Mouse (Mus musculus) embryonic facial prominence, embryonic 14.5 days (tissue): ENCODE measurements around the gene Plcl2. TPM values are rescaled to one million over a fixed set of nuclear protein-coding genes. Genes with fewer than 3 reads are reported as not detected.

Experiments
- ATAC-seq: fragments of 200-750 bp; cut with Nextera tagmentation; 2 replicates; pipeline ENCODE4 v1.8.0; 2017; ENCODE audit warnings: low read depth, moderate number of reproducible peaks, moderate TSS enrichment
- DNase-seq: peaks from one replicate; pipeline ENCODE4 v3.0.0-alpha.2; 2015; ENCODE audit warnings: low spot score
- H3K27ac ChIP-seq: fragments of 300-500 bp; sonication (generic); replicated peaks from 2 replicates; pipeline ENCODE4 v1.5.1; 2014; ENCODE audit warnings: low read depth, mild to moderate bottlenecking, low read length, moderate library complexity
- H3K27me3 ChIP-seq: fragments of 300-500 bp; sonication (generic); replicated peaks from 2 replicates; pipeline ENCODE4 v1.6.1; 2014; ENCODE audit warnings: low read length; ENCODE audit not compliant: control insufficient read depth, insufficient read depth
- H3K36me3 ChIP-seq: fragments of 300-500 bp; sonication (generic); 2 replicates; pipeline ENCODE4 v1.6.1; 2014; ENCODE audit warnings: low read length, mixed read lengths; ENCODE audit not compliant: control insufficient read depth, insufficient read depth
- H3K4me1 ChIP-seq: fragments of 300-500 bp; sonication (generic); 2 replicates; pipeline ENCODE4 v1.6.1; 2014; ENCODE audit warnings: antibody characterized with exemption, low read length; ENCODE audit not compliant: control insufficient read depth, insufficient read depth
- H3K4me2 ChIP-seq: fragments of 300-500 bp; sonication (generic); 2 replicates; pipeline ENCODE4 v1.6.1; 2014; ENCODE audit warnings: low read depth, mild to moderate bottlenecking, low read length, moderate library complexity, mixed read lengths
- H3K4me3 ChIP-seq: fragments of 300-500 bp; sonication (generic); 2 replicates; pipeline ENCODE4 v1.5.1; 2014; ENCODE audit warnings: low read depth, mild to moderate bottlenecking, low read length
- H3K9ac ChIP-seq: fragments of 300-500 bp; sonication (generic); 2 replicates; pipeline ENCODE4 v1.6.1; 2014; ENCODE audit warnings: low read depth, mild to moderate bottlenecking, low read length, moderate library complexity, mixed read lengths
- H3K9me3 ChIP-seq: fragments of 300-500 bp; sonication (generic); 2 replicates; pipeline ENCODE4 v1.6.1; 2016; ENCODE audit warnings: low read length; ENCODE audit not compliant: control insufficient read depth
- WGBS: fragments of 180-500 bp; shearing (Covaris S2); extraction: QIAGEN DNeasy Blood & Tissue Kit; methylation state at CpG from one replicate; pipeline ENCODE4 v1.1.7; 2014; 5-methylcytosine and 5-hydroxymethylcytosine counted together
- polyA plus RNA-seq: library from polyadenylated mRNA; unstranded; fragments of >200 nt; fragmentation: Nextera tagmentation; extraction: Ambion mirVana; gene quantifications from 2 replicates; pipeline ENCODE4 v1.2.1, GENCODE M21; 2014

Plcl2 gene
- polyA plus RNA-seq, 1 experiment from 2014 or later = 6.4 TPM

DNA sequence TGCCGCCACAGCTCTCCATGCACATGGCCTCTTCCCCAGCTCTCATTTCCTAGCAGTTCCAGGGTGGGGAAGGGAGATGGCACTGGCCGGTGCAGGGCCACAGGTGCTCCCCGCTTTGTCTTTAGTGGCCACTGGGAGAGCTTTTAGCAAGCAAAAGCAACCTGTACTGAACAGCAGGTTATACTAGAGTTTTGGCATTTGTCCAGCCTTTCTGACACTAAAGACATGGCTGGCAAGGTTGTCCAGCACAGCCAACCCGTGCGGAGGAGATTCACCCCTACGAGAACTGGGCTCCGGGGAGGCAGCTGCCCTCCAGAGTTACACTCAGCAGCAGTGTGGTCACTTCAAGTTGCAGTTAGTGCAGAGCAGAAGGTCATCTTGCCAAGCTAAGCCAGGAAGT is 224.2 kb downstream of the Plcl2 start:
- no peak for DNase-seq
- Histone ChIP-seq H3K9me3 (no peaks in the 10 kb centered on the region), H3K9ac (no peak overlapping the region), H3K36me3 (no peaks in the 10 kb centered on the region), H3K4me2 (no peak overlapping the region), H3K4me3 (no peak overlapping the region), H3K4me1 (no peaks in the 10 kb centered on the region), H3K27me3 (no peaks in the 10 kb centered on the region), H3K27ac (no peak overlapping the region)
- WGBS = 92% methylated on average over 7 of the region's 7 CpGs
- ATAC-seq = no peak

DNA sequence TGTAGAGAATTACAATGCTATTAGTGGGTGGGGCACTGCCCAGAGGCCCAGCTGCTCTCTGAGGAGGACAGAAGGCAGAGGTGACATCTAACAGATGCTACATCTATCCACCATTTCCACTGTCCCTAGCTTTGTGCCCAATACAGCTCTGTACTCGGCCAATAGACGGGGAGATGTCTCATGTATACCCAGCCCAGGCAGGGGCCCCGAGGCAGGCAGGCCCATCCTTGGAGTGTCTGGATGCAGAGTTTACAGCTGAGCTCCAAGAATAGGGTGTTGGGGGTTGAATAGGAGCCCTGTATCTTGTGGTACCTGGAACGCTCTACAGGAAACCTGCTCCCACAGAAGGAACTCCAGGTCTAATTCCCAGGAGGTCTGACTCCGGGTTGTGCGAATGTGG is 225.6 kb downstream of the Plcl2 start:
- H3K4me1 ChIP-seq = no peaks in the 10 kb centered on the region
- H3K27me3 ChIP-seq = no peaks in the 10 kb centered on the region
- H3K9ac ChIP-seq = no peak overlapping the region
- H3K4me2 ChIP-seq = no peak overlapping the region
- H3K36me3 ChIP-seq = no peaks in the 10 kb centered on the region
- no peak for ATAC-seq
- H3K27ac ChIP-seq = no peak overlapping the region
- 82% methylated on average over 6 of the region's 6 CpGs for WGBS
- H3K9me3 ChIP-seq = no peaks in the 10 kb centered on the region
- H3K4me3 ChIP-seq = no peak overlapping the region
- no peak for DNase-seq

DNA sequence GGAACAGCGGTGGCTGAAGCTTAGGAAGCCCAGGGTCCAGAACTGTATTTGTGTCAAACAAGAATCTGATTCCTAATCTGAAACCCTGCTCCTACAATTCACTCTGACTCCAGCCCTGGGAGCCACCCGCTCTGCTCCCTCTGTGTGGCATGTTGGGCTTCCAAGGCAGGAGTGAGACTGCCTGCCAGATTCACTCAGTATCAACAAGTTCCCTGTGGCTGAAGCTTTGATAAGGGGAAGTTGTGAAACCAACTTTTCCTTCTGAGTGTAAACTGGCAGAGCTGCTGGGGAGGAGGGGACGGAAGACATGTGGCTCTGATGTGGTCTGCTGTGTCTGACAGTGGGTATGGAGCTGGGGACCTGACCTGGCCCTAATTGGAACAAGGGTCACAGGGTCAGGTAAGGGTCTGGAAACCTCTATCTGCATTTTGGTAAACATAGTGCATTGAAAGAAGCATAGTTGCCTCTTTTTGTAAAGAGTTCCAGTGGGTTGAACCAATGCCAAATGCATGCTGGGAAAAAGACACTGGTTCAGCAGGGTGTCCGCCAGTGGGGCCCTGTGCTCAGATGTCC is 226.3 kb downstream of the Plcl2 start:
- no peaks in the 10 kb centered on the region for H3K9me3 ChIP-seq
- no peaks in the 10 kb centered on the region for H3K27me3 ChIP-seq
- H3K27ac ChIP-seq = no peak overlapping the region
- WGBS = 78% methylated on average over 4 of the region's 4 CpGs
- no peak overlapping the region for H3K4me2 ChIP-seq
- ATAC-seq = no peak
- H3K36me3 ChIP-seq = no peaks in the 10 kb centered on the region
- H3K4me1 ChIP-seq = no peaks in the 10 kb centered on the region
- no peak overlapping the region for H3K4me3 ChIP-seq
- H3K9ac ChIP-seq = no peak overlapping the region
- DNase-seq = peak; percentile 38

DNA sequence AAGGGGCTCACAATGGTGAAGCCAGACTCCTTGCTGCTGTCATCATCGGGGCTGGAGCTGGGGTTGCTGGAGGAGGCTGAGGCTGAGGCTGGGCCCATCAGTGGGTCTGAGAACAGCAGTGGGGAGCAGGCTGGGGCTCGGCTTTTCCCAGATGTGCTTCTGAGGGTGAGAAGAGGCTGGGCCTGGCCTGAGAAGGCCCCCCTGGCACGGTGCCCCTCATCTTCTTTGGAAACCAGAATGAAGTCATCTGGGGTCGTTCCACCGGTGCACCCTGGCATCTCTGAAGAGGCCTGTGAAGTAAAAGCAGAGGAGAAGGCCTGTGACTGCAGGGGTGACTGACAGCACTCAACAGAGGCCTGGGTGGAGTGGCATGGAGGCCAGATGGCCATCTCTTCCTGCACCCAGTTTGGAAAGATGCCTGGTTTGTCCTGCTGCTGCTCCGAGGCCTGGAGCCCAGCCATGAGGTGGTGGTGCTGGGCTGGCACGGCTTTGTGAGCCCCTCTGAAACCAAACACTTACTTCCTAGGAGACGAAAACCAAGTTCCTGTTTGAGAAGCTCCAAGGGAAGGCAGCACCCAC is 226.8 kb downstream of the Plcl2 start:
- 0 out of 2 replicates have a peak, but pooled peaks have one; percentile 16 for ATAC-seq
- 55% methylated on average over 8 of the region's 8 CpGs for WGBS
- Histone ChIP-seq H3K9ac (no peak overlapping the region), H3K4me2 (no peak overlapping the region), H3K4me3 (no peak overlapping the region), H3K36me3 (no peaks in the 10 kb centered on the region), H3K4me1 (no peaks in the 10 kb centered on the region), H3K27ac (no peak overlapping the region), H3K9me3 (no peaks in the 10 kb centered on the region), H3K27me3 (no peaks in the 10 kb centered on the region)
- DNase-seq = peak; percentile 3

DNA sequence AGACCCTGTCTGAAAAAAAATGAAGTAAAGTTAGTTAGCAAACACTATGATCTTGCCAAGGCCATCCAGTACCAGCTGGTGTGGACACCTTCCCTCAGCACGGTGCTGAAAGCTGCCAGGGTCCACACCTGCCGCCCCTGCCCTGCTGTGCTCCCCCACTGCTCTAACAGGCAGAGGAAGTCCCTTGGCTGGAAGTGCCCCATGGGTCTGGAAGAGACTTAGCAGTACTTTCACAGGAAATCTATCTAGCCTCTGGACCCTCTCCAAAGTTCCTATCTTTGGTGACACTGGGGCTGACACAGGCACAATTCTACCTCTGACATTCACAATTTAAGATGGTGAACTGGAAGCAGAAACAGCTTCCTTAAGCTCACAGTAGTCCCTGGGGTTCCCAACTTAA is 227.9 kb downstream of the Plcl2 start:
- no peaks in the 10 kb centered on the region for H3K27me3 ChIP-seq
- H3K4me2 ChIP-seq = no peak overlapping the region
- H3K4me3 ChIP-seq = no peak overlapping the region
- no peak overlapping the region for H3K27ac ChIP-seq
- H3K9me3 ChIP-seq = no peaks in the 10 kb centered on the region
- ATAC-seq (no peak), DNase-seq (no peak)
- no peaks in the 10 kb centered on the region for H3K4me1 ChIP-seq
- 58% methylated on average over 2 of the region's 2 CpGs for WGBS
- H3K36me3 ChIP-seq = no peaks in the 10 kb centered on the region
- H3K9ac ChIP-seq = no peak overlapping the region

Other genes starting within 250 kb of the Plcl2 start
- gene Dazl, start 215.8 kb upstream of the Plcl2 start, polyA plus RNA-seq = 0.39 and 0.51 TPM in 2 replicates